Mouse (Mus musculus) cerebellum, adult 2 months (tissue): ENCODE data around the gene Ubac2.

ENCODE experiments used
- CTCF ChIP-seq: fragments of 200-500 bp; IDR thresholded peaks from 2 replicates; pipeline ENCODE4 v1.5.1; 2011; ENCODE audit warnings: low read depth, mild to moderate bottlenecking, control low read depth, low read length, moderate library complexity, borderline replicate concordance; ENCODE audit not compliant: insufficient read depth
- POLR2A ChIP-seq: fragments of 200-500 bp; IDR thresholded peaks from 2 replicates; pipeline ENCODE4 v1.6.1; 2011; ENCODE audit warnings: low read length, control low read depth, borderline replicate concordance; ENCODE audit not compliant: insufficient read depth

DNA sequence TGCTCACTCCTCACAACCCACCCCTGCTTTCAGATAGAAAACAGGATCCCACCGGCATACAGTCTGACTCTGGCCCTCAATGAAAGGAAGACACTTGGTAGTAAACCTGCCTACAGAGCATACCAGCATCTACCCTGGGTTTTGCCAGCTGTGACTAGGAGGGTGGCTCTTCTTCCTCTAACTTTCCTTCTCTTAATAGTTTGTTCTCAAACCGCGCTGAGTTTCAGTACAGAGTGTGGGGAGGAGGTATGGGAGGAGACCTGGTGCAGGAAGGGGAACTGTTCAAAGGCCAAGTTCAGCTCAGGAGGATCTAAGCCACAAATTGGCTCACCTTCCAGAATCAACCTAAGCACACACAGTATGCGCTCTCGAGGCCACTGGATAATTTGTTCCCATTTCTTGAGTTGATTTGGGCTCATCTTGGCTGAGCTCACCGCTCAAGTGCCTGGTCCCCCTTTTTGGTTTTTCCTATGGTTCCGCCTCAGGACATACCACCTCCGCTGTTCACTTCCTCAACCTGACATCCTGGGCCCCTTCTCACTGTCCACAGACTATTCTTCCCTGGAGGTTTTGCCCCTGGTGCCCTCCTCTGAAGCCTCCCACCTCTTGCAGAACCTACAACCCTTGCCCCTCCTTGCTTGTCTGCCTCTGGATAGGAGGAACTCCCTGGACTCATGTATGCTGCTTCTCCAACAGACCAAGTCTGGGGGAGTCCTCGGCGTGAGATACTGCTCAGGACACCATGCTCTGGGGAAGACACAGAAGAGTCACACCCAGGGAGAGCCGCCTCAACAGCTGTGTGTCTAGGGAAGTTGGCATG, 150.7 kb downstream of the Ubac2 start:
- no peak for TF ChIP-seq CTCF
- TF ChIP-seq POLR2A = no peak
